Mouse (Mus musculus): ENCODE data around the gene Megf8. TPM values are rescaled to one million over a fixed set of nuclear protein-coding genes. Genes with fewer than 3 reads are reported as not detected.

The Megf8 gene
- polyA plus RNA-seq, 1 experiment from 2014 or later = 6.2 TPM

GRCm38 (mm10) chr7:25379551-25380351, 62.8 kb downstream of the Megf8 start:
- H3K27ac ChIP-seq = peak overlapping the region; percentile 69
- H3K27me3 ChIP-seq = no peaks in the 10 kb centered on the region
- 2% methylated on average over 42 of the region's 42 CpGs for WGBS
- peaks cover 32% of the 10 kb centered on the region for H3K4me1 ChIP-seq (replicated peaks)
- H3K9ac ChIP-seq = peak overlapping the region; percentile 57
- H3K9me3 ChIP-seq (replicated peaks) = no peaks in the 10 kb centered on the region
- peak overlapping the region; percentile 89 for H3K4me2 ChIP-seq
- peaks cover 9% of the 10 kb centered on the region for H3K36me3 ChIP-seq
- H3K4me3 ChIP-seq = peak overlapping the region; percentile 50
- ATAC-seq (replicated peaks; ENCODE audit: insufficient number of reproducible peaks, insufficient read depth, low FRiP score, low read depth) = peak; percentile 65

- 55% methylated on average over 18 of the region's 18 CpGs for WGBS
- peaks cover 38% of the 10 kb centered on the region for H3K4me1 ChIP-seq (replicated peaks)
- H3K27ac ChIP-seq = no peak overlapping the region
- H3K9me3 ChIP-seq (replicated peaks) = no peaks in the 10 kb centered on the region
- H3K9ac ChIP-seq = peak overlapping the region; percentile 57; the same call in 1 of the 2 replicates
- ATAC-seq (replicated peaks; ENCODE audit: insufficient number of reproducible peaks, insufficient read depth, low FRiP score, low read depth) = no peak
- peaks cover 10% of the 10 kb centered on the region for H3K36me3 ChIP-seq
- H3K4me2 ChIP-seq = peak overlapping the region; percentile 89
- H3K4me3 ChIP-seq = peak overlapping the region; percentile 50; the same call in 1 of the 2 replicates
- H3K27me3 ChIP-seq = no peaks in the 10 kb centered on the region
Measured at GRCm38 (mm10) chr7:25380392-25381283, 63.7 kb downstream of the Megf8 start.

GRCm38 (mm10) chr7:25381284-25381680, 64.3 kb downstream of the Megf8 start:
- Histone ChIP-seq H3K4me3 (no peak overlapping the region), H3K9ac (no peak overlapping the region), H3K36me3 (peaks cover 10% of the 10 kb centered on the region), H3K4me2 (no peak overlapping the region), H3K27me3 (no peaks in the 10 kb centered on the region), H3K9me3 (replicated peaks) (no peaks in the 10 kb centered on the region), H3K27ac (no peak overlapping the region), H3K4me1 (replicated peaks) (peaks cover 43% of the 10 kb centered on the region)
- ATAC-seq (replicated peaks; ENCODE audit: insufficient number of reproducible peaks, insufficient read depth, low FRiP score, low read depth) = no peak
- 44% methylated on average over 3 of the region's 3 CpGs for WGBS

- H3K4me2 ChIP-seq = no peak overlapping the region
- no peaks in the 10 kb centered on the region for H3K27me3 ChIP-seq
- no peak for ATAC-seq (replicated peaks; ENCODE audit: insufficient number of reproducible peaks, insufficient read depth, low FRiP score, low read depth)
- H3K9ac ChIP-seq = no peak overlapping the region
- peaks cover 43% of the 10 kb centered on the region for H3K4me1 ChIP-seq (replicated peaks)
- peaks cover 10% of the 10 kb centered on the region for H3K36me3 ChIP-seq
- no peaks in the 10 kb centered on the region for H3K9me3 ChIP-seq (replicated peaks)
- H3K4me3 ChIP-seq = no peak overlapping the region
- H3K27ac ChIP-seq = no peak overlapping the region
Measured at GRCm38 (mm10) chr7:25382541-25382940, 65.6 kb downstream of the Megf8 start.

GRCm38 (mm10) chr7:25383385-25383784, 66.4 kb downstream of the Megf8 start:
- 90% methylated on average over 7 of the region's 7 CpGs for WGBS
- H3K9ac ChIP-seq = no peak overlapping the region
- H3K36me3 ChIP-seq = peaks cover 18% of the 10 kb centered on the region
- H3K4me3 ChIP-seq = no peak overlapping the region
- H3K27me3 ChIP-seq = no peaks in the 10 kb centered on the region
- no peak for ATAC-seq (replicated peaks; ENCODE audit: insufficient number of reproducible peaks, insufficient read depth, low FRiP score, low read depth)
- no peak overlapping the region for H3K27ac ChIP-seq
- no peak overlapping the region for H3K4me2 ChIP-seq
- H3K4me1 ChIP-seq (replicated peaks) = peaks cover 48% of the 10 kb centered on the region
- no peaks in the 10 kb centered on the region for H3K9me3 ChIP-seq (replicated peaks)

- no peak overlapping the region for H3K9ac ChIP-seq
- H3K36me3 ChIP-seq = peaks cover 20% of the 10 kb centered on the region
- no peak overlapping the region for H3K27ac ChIP-seq
- no peak overlapping the region for H3K4me3 ChIP-seq
- no peaks in the 10 kb centered on the region for H3K9me3 ChIP-seq (replicated peaks)
- H3K27me3 ChIP-seq = no peaks in the 10 kb centered on the region
- WGBS = 74% methylated on average over 4 of the region's 4 CpGs
- H3K4me1 ChIP-seq (replicated peaks) = peaks cover 48% of the 10 kb centered on the region
- no peak for ATAC-seq (replicated peaks; ENCODE audit: insufficient number of reproducible peaks, insufficient read depth, low FRiP score, low read depth)
- H3K4me2 ChIP-seq = no peak overlapping the region
Measured at GRCm38 (mm10) chr7:25383891-25384290, 66.9 kb downstream of the Megf8 start.

- Histone ChIP-seq H3K4me1 (replicated peaks) (peaks cover 45% of the 10 kb centered on the region), H3K4me3 (no peak overlapping the region), H3K4me2 (no peak overlapping the region), H3K9me3 (replicated peaks) (no peaks in the 10 kb centered on the region), H3K27me3 (no peaks in the 10 kb centered on the region), H3K36me3 (peaks cover 20% of the 10 kb centered on the region), H3K9ac (no peak overlapping the region), H3K27ac (no peak overlapping the region)
- WGBS = 84% methylated on average over 13 of the region's 13 CpGs
- ATAC-seq (replicated peaks; ENCODE audit: insufficient number of reproducible peaks, insufficient read depth, low FRiP score, low read depth) = no peak
Measured at GRCm38 (mm10) chr7:25384318-25384717, 67.4 kb downstream of the Megf8 start.

- WGBS = 85% methylated on average over 9 of the region's 9 CpGs
- no peak overlapping the region for H3K27ac ChIP-seq
- H3K4me3 ChIP-seq = no peak overlapping the region
- ATAC-seq (replicated peaks; ENCODE audit: insufficient number of reproducible peaks, insufficient read depth, low FRiP score, low read depth) = no peak
- H3K9ac ChIP-seq = no peak overlapping the region
- peaks cover 45% of the 10 kb centered on the region for H3K4me1 ChIP-seq (replicated peaks)
- H3K36me3 ChIP-seq = peaks cover 20% of the 10 kb centered on the region
- no peaks in the 10 kb centered on the region for H3K9me3 ChIP-seq (replicated peaks)
- H3K4me2 ChIP-seq = no peak overlapping the region
- no peaks in the 10 kb centered on the region for H3K27me3 ChIP-seq
Measured at GRCm38 (mm10) chr7:25384818-25385217, 67.9 kb downstream of the Megf8 start.

- Histone ChIP-seq H3K4me2 (no peak overlapping the region), H3K36me3 (peaks cover 20% of the 10 kb centered on the region), H3K27me3 (no peaks in the 10 kb centered on the region), H3K4me3 (no peak overlapping the region), H3K4me1 (replicated peaks) (peaks cover 46% of the 10 kb centered on the region), H3K27ac (peak overlapping the region; percentile 81; the same call in 1 of the 2 replicates), H3K9me3 (replicated peaks) (no peaks in the 10 kb centered on the region), H3K9ac (no peak overlapping the region)
- ATAC-seq (replicated peaks; ENCODE audit: insufficient number of reproducible peaks, insufficient read depth, low FRiP score, low read depth) = no peak
- 86% methylated on average over 12 of the region's 12 CpGs for WGBS
Measured at GRCm38 (mm10) chr7:25385259-25385658, 68.3 kb downstream of the Megf8 start.

GRCm38 (mm10) chr7:25385850-25386555, 69.0 kb downstream of the Megf8 start:
- peak overlapping the region; percentile 8; the same call in 1 of the 2 replicates for H3K4me3 ChIP-seq
- peak overlapping the region; percentile 44 for H3K4me2 ChIP-seq
- no peaks in the 10 kb centered on the region for H3K27me3 ChIP-seq
- WGBS = 45% methylated on average over 12 of the region's 12 CpGs
- peaks cover 20% of the 10 kb centered on the region for H3K36me3 ChIP-seq
- peak; percentile 80 for ATAC-seq (replicated peaks; ENCODE audit: insufficient number of reproducible peaks, insufficient read depth, low FRiP score, low read depth)
- peak overlapping the region; percentile 81 for H3K27ac ChIP-seq
- peak overlapping the region; percentile 42 for H3K9ac ChIP-seq
- peaks cover 47% of the 10 kb centered on the region for H3K4me1 ChIP-seq (replicated peaks)
- H3K9me3 ChIP-seq (replicated peaks) = no peaks in the 10 kb centered on the region
